Mouse (Mus musculus) NIH3T3 (cell line): Measurements from ENCODE around the gene Ccdc65.

Experiments used
- DNase-seq: peaks from one replicate; pipeline ENCODE4 v3.0.0-alpha.2; 2012; ENCODE audit warnings: low read depth

The Ccdc65 gene

DNA sequence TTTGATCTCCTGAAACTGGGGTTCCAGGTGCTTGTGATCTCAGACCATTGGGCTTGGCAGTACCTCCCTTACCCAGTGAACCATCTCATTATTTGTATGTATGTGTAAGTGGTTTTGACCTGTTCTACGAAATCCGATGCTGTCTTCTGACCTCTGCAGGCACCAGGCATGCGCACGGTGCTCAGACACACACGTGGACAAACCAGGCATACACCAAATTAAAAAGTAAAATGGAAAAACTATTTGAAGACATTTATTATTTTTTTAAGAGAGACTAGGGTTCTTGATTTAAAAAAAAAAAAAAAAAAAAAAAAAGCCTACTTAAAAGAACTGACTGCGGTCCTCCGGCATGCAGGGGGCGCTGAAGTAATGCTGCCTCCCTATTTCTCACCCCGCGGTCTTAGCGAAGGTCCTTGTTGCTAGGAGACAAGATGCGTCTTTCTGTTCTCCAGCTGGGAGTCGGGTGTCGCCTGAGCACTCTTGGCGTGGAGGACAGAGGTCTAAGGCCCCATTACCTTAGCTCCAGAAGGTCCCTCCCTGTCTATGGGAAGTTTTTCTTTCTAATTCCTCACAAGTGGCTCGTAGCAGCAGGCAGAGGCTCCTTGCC is at the start of gene Ccdc65:
Ccdc65 (plus strand) TSS at position 442 of the 607 bp plus-strand sequence.
- peak; percentile 91 for DNase-seq

DNA sequence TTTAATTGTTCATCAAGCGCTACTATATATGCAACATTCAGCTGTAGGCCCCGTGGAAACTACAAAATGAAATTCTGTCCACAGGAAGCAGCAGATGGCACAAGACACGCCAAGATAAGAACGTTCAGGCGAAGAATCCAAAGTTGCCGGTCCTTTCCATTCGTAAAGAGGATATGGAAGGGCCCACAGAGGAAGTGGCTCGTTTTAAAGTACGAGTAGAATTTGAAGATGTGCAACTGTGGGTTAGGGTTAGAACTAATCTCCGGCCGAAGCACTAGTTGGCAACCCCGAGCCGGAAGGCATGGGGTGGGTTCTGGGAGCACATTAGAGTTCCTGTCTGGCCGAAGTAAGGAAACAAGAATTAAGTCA is 45.8 kb upstream of the Ccdc65 start:
- DNase-seq = peak; percentile 65

DNA sequence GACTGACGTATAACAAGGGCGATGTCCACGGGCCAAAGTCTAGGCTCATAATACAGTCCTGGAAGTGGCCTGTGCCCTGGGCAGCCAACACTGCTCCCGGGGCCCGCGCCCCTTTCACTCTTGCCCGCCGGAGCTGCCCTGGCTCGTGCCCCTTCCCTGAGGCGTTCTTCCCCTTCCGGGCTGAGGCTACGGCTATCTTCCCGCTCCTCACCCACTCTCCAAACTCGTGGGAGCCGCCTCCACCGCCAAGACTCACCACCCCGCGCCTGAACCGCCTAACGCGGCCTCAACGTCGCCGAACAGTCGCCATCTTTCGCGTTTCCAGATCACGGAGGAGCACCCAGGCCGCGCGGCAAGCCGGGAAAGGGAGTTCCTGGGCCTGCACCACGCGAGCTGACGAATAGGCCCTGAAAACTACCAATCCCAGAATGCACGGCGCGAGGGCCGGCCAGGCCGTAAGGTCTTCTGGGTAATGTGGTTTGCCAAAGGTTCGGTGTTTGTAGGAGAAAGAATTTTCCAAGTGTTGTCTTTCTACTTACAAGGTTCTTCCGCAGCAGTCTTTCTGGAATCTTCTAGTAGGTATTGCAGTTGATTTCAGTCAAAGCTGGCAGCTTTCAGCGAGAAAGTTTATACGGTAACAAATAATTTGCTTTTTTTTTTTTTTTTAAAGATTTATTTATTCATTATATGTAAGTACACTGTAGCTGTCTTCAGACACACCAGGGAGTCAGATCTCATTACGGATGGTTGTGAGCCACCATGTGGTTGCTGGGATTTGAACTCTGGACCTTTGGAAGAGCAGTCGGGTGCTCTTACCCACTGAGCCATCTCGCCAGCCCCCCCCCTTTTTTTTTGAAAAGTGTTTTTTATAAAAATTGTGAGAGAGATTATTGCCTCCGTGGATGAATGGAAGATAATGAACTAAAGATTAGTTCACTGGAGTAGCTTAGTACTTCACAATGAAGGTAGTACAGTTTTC is 45.2 kb upstream of the Ccdc65 start, which contains the start of gene Ddx23:
Ddx23 (minus strand) TSS at position 328 of the 979 bp plus-strand sequence.
- peak; percentile 98 for DNase-seq

DNA sequence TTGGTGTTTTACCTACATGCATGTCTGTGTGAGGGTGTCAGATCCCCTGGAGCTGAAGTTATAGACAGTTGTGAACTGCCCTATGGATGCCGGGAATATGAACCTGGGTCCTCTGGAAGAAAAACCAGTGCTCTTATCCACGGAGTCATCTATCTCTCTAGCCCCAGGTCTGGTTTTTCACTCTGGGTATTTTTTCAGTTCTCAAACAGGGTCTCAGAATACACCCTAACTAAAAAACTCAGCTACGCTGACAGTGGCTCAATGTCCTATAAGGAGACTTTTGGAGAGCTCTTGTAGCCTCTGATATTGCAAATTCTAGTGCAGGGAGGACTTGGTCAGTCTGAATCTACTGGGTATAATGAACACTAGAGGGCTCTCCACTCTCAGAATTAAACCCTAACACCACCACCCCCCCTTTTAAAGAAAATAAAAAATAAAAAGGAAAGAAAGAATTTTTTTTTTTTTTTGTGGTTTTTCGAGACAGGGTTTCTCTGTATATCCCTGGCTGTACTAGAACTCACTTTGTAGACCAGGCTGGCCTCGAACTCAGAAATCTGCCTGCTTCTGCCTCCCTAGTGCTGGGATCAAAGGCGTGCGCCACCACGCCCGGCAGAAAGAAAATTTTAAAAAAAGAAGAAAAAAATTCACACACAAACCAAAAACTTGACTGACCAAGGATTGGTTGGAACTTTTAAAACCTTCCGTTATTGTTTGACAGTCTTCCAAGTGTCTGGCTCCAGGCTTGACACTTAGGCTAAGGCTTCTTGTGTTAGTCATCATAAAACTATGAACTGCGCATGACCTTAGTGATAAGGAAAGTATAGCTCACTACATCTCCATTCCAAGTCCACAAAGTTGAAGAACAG is 43.7 kb upstream of the Ccdc65 start:
- DNase-seq = peak; percentile 77

DNA sequence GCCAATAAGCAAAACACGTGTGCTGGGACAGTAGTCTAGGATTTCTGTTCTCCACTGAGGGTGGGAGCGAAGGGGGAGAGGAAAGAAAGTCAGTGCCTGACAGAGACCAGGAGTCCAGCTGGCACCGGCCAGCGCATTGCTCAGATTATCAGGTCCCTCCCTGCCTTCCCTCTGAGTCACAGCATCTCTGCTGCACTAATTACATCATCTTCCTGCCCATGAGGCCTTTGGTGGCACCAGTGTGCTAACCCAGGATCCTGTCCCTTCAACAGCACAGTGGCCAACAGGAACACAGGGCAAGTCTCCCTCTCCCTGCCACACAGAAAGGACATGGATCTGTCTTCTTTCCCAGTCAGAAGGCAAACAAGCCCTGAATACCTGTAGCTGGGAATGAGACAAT is 35.4 kb upstream of the Ccdc65 start:
- peak; percentile 71 for DNase-seq

DNA sequence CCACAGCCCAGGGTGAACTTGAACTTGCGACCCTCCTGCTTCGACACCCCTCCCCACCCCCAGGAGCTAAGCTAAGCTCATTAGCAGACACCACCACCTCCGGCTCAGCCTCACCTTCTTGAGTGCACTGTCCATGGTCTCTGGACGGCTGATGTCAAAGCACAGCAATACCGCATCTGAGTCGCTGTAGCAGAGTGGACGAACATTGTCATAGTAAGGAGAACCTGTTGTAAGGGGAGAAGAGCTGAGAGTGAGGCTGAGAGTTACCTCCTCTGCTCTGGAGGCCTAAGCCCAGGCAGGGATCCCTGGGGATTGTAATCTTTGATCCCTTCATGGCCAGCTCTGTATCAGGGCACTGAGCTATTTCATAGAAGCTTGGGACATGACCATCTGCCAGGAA is 34.3 kb upstream of the Ccdc65 start:
- no peak for DNase-seq

GRCm38 (mm10) chr15:98674284-98674993 is 33.6 kb upstream of the Ccdc65 start:
- DNase-seq = no peak

- no peak for DNase-seq
Measured at GRCm38 (mm10) chr15:98674994-98675545, 32.9 kb upstream of the Ccdc65 start.

DNA sequence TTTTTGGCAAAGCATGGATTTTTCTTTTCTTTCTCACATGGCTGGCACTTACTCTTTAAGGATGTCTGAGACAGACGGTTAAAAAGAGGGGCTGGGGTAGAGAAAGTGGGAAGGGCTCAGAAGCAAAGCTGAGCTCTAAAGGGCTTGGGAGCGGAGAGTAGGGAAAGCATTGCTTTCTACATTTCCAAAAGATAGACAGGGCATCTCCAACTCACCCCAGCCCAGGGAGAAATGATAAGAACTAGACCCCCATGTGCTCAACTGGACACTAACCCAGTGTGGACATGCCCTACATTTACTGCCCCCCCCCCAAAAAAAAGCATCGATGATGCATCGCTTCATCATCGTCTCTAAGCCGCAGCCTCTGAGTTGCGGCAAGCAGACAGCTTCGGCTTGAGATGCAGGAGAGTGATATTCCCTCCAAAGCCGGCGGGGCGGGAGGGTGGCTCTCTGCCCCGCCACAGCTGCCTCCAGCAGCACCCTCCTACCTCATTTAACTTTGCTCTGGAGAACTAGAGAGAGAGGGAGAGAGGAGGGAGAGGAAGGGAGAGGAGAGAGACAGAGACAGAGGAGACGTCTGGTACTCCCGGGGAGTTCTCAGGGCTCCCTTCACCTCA is 32.3 kb upstream of the Ccdc65 start:
- peak; percentile 50 for DNase-seq

DNA sequence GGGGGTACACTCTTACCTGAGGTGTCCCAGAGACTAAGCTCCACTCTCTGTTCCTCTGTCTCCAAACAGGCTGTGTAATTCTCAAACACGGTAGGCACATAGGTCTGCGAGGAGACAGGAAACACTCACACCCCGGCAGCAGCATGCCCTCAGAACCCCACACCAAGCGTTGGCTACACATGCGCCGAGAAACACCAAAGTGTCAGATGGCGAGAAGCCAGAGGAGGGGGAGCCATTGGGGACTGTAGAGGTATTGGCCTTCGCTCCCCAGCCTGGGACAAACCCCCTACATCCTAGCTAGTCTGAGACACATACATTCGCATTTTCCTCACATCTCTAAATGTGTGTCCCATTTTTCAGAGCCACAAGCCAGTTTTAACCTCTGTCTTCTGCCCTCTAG is 31.5 kb upstream of the Ccdc65 start:
- peak; percentile 26 for DNase-seq

GRCm38 (mm10) chr15:98676940-98677728 is 30.9 kb upstream of the Ccdc65 start, which contains the start of gene Rnd1:
Rnd1 (minus strand) TSS chr15:98677461.
- peak; percentile 91 for DNase-seq

GRCm38 (mm10) chr15:98677977-98678376 is 30.0 kb upstream of the Ccdc65 start:
- no peak for DNase-seq

DNA sequence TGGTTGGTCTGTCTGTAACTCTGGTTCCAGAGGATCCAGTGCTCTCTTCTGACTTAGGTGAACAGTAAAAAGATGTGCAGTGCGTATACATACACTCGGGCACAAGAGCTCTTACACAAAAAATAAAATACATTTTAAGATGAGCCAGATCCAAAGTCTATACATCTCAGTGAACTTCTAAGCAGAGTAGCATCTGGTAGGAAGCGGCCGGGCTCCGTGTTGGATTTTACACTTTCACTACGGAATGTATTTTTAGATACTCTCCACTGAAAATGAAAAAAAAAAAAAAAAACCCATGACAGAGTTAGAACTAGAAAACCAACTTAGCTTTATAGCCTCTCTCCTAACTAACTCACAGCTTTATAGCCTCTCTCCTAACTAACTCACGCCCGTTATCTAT is 27.3 kb upstream of the Ccdc65 start:
- no peak for DNase-seq

GRCm38 (mm10) chr15:98681633-98682032 is 26.4 kb upstream of the Ccdc65 start:
- DNase-seq = no peak

GRCm38 (mm10) chr15:98683177-98683576 is 24.8 kb upstream of the Ccdc65 start:
- peak; percentile 85 for DNase-seq

- DNase-seq = no peak
Measured at GRCm38 (mm10) chr15:98683746-98684145, 24.3 kb upstream of the Ccdc65 start.

GRCm38 (mm10) chr15:98685926-98686325 is 22.1 kb upstream of the Ccdc65 start:
- DNase-seq = peak; percentile 34

GRCm38 (mm10) chr15:98689682-98690081 is 18.3 kb upstream of the Ccdc65 start:
- DNase-seq = no peak

GRCm38 (mm10) chr15:98691486-98692147 is 16.4 kb upstream of the Ccdc65 start:
- no peak for DNase-seq
